Mouse (Mus musculus) left cerebral cortex, postnatal 14 days (tissue): ENCODE measurements around the gene Hpf1. TPM values are rescaled to one million over a fixed set of nuclear protein-coding genes. Genes with fewer than 3 reads are reported as not detected.
A peak's percentile ranks its signal among the peaks of the same experiment; 100 is the strongest.

Experiments
- DNase-seq, 2 experiments: peaks; one replicate each; pipeline ENCODE4 v3.0.0; 2021 to 2022; ENCODE audit warnings: low spot score in 2 of 2, mixed read lengths in 1 of 2
- intact Hi-C: fragments of 180-260 bp; cut with DNase I; formaldehyde crosslinking; loops from one replicate; pipeline ENCODE4 v1.15.1; 2025
- long read RNA-seq, 2 experiments: library from polyadenylated mRNA; stranded (forward); transcript quantifications; one replicate each; pipeline ENCODE4 v2.0.0; 2021
- total RNA-seq, 2 experiments: library from RNA; stranded (reverse); gene quantifications; 2 replicates each; pipeline ENCODE4 v1.2.3; 2021

Hpf1 gene
- total RNA-seq = 10 to 100 TPM; 43.0 to 43.9 TPM
- long read RNA-seq, experiment 1, transcript Hpf1-205 (7 exons, 1,000 nt) = minor isoform, 7 of 65 reads
- long read RNA-seq, experiment 1, transcript Hpf1-201 (8 exons, 1,191 nt) = major isoform, 46 of 65 reads
- long read RNA-seq, experiment 1, partial matches to known transcripts = 6 of 65 reads
- long read RNA-seq, experiment 1, other reads (novel, unspliced or antisense) = 6 of 65 reads
- long read RNA-seq, experiment 2, transcript Hpf1-201 (8 exons, 1,191 nt) = major isoform, 39 of 52 reads
- long read RNA-seq, experiment 2, partial matches to known transcripts = 3 of 52 reads
- long read RNA-seq, experiment 2, other reads (novel, unspliced or antisense) = 5 of 52 reads

- intact Hi-C loops = no loop called here
- peak; percentile 93 for DNase-seq
Measured at GRCm38 (mm10) chr8:60889843-60890519, at the start of gene Hpf1. Gene Hpf1, plus strand, starts transcription at chr8:60890418.

DNA sequence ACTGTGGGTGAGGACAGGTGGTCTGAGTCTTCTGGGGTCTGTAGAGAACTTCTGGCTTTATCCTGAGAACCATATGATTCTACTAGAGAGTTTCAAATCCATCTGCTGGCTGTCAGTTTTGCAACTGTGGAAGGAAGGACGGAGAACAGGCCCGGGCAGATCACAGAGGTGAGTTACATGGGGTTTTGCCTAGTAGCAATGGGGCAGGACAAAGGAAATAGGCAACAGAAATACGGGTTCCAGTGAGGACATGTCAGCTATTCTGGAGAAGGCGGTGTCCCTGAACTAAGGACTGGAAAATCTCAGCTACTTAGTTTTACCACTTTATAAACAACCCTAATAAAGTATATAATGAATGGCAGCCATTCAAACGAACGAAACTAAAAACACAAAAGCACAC lies 47.8 kb upstream of the Hpf1 start:
- DNase-seq = no peak
- intact Hi-C loops = no loop called here

DNA sequence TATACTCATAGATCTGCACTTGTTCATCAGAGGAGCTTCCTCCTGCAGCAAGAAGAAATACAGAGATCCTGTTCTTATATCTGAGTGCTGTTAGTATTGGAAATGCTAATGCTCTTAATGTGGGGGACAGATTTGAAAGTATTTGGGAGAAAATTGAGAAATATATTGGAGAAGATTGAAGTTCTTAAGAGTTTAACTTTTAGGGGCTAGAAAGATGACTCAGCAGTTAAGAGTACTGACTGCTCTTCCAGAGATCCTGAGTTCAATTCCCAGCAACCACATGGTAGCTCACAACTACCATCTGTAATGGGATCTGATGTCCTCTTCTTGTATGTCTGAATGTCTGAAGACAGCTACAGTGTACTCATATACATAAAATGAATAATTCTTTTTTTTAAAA lies 32.7 kb upstream of the Hpf1 start:
- intact Hi-C loops = no loop called here
- DNase-seq = no peak

GRCm38 (mm10) chr8:60858091-60858490 lies 32.1 kb upstream of the Hpf1 start:
- DNase-seq = no peak
- intact Hi-C loops = no loop called here

DNA sequence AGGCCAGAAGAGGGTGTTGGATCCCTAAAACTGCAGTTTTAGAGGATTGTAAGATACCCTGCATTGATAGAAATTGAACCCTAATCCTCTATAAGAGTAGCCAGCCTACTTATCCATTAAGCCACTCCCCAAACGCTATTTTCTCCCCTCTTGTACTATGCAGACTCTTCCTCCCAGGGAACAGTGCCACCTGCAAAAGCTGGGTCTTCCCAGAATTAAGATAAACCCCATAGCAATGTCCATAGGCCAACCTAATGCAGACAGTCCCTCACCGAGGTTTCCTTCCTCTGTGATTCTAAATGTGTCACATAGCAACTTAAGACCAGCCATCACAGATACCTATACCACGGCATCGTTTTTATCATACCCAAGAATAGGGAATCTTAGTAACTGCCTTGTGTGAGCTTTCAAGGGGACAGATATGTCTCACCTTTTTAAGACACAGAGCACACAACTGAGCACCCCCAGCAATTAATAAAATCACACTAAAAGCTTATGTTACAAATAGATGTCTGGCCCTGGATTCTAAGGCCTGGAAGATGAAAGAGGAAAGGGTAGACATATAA lies 31.2 kb upstream of the Hpf1 start:
- intact Hi-C loops = no loop called here
- DNase-seq = no peak

DNA sequence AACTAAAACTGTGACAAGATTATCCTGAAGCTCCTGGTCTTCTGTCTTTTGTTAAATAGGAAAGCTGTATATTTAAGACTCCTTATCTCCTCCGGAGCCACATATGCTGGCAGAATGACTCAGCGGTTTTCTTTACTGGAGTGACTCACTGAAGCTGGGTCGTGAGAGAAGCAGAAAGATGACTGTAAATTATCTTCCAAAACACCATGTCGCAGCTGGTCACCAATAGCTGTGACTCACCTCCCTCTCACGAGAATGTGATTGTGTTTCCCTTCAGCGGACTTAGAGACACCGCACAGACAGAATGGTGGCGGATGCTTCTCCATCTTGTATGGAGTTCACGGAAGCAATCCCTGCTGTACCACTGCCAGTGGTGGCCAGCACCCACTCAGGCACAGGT lies 30.6 kb upstream of the Hpf1 start:
- peak; percentile 55 to 72 for DNase-seq
- intact Hi-C loops = no loop called here

GRCm38 (mm10) chr8:60860749-60861148 lies 29.5 kb upstream of the Hpf1 start:
- no peak for DNase-seq
- intact Hi-C loops = no loop called here

DNA sequence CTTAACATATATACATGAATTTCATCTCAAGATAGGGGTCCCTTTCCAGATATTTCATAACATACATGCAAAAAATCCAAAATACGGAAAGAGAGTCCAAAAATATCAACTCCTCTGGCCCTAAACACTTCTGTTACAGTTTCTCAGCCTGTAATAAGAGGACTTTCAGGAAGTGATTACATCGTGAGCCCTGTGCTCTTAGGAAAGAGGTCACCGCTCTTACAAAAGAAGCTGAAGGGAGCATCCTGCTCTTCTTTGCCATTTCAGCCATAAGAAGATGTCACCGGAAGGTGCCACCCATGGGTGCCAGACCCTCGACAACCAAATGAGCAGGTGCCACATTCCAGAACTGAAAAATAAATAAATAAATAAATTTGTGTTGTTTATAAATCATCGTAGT lies 28.4 kb upstream of the Hpf1 start:
- DNase-seq = no peak
- intact Hi-C loops = no loop called here

DNA sequence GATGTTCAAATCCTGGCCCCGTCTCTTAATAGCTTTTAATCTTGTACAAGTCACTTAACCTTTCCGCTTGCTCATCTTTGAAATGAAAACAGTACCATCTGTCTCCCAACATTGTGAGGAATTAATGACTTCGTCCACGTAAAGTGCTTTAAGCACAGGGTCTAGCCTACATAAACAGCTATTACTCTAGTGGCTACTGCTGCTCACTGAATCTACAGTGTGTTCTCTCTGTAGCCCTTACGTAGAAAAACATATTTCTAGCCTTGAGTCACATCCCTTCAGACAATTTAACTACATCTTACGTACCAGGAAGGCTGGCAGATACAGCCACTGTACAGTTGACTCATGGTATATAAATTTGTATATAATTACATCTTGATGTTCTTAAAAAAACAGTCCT lies 25.3 kb upstream of the Hpf1 start:
- intact Hi-C loops = loop anchor here (1.0 to 5.0 kb wide), 4 partner anchors 93 to 360 kb away; partner anchors contain the start of genes Aadat and Mfap3l

DNA sequence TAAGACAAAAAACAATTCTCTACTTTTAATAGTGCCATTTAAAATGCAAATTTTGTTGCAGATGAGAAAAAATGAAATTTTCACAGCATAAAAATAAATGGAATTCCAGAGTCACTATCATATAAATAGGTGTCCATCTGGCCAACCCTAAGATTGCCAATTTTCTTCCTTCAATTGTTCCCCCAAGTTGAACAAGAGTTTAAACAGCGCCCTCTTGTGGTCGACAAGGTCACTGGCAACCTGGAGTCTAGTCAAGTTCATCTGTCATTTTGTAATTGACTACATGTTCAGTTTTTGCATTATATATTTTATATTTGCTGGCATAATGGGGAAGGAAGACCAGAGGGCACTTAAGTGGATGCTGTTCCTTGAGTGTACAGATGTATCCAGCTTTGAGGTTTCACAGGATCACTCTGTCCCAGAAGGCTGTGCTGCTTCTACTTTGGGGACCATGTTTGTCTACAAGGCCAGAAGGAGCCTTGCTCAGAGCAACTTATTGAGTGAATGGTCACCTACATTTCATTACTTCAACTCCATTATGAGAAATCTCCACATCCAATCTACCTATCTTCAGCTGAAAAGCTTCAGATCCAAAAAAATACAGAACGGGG lies 24.6 kb upstream of the Hpf1 start:
- DNase-seq = peak; percentile 82 to 84
- intact Hi-C loops = loop anchor here (1.0 to 5.0 kb wide), 4 partner anchors 93 to 361 kb away; partner anchors contain the start of genes Aadat and Mfap3l

More for the DNA sequence above, 25.3 kb upstream of the Hpf1 start:
- peak in 1 of 2 experiments; percentile 22 for DNase-seq

GRCm38 (mm10) chr8:60867468-60868115 lies 22.6 kb upstream of the Hpf1 start:
- intact Hi-C loops = loop anchor here (5.0 kb wide), 2 partner anchors 95 to 235 kb away; partner anchors contain the start of gene Mfap3l
- DNase-seq = peak; percentile 60 to 78

DNA sequence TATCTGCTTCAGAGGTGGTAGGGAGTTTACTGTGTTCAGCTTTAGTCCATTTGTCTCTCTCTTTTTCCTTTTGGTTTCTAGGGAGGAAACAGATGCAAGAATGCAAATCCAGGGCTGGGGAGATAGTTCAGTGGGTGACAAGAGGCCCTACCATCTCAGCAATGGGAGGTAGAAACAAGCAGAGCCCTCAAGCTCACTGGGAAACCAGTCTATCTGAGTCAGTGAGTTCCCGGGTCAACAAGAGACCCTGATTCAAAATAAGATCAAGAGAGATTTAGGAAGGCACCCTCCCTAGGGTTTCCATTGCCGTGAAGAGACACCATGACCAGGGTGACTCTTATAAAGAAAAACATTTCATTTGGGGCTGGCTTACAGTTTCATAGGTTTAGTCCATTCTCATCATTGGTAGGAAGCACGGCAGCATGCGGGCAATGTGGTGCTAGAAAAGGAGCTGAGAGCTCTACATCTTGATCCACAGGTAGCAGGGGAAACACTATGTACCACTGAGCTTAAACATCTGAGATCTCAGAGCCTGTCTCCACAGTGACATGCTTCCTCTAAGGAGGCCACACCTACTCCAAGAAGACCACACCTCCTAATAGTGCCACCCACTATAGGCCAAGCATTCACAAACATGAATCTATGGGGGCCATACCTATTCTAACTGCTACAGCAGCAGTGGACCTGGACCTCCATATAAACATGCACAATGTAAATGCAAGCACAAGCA lies 21.8 kb upstream of the Hpf1 start:
- intact Hi-C loops = loop anchor here (5.0 kb wide), 2 partner anchors 96 to 236 kb away; partner anchors contain the start of gene Mfap3l
- no peak for DNase-seq

- intact Hi-C loops = loop anchor here (5.0 kb wide), 2 partner anchors 97 to 237 kb away; partner anchors contain the start of gene Mfap3l
- no peak for DNase-seq
Measured at GRCm38 (mm10) chr8:60869761-60870160, 20.5 kb upstream of the Hpf1 start.

DNA sequence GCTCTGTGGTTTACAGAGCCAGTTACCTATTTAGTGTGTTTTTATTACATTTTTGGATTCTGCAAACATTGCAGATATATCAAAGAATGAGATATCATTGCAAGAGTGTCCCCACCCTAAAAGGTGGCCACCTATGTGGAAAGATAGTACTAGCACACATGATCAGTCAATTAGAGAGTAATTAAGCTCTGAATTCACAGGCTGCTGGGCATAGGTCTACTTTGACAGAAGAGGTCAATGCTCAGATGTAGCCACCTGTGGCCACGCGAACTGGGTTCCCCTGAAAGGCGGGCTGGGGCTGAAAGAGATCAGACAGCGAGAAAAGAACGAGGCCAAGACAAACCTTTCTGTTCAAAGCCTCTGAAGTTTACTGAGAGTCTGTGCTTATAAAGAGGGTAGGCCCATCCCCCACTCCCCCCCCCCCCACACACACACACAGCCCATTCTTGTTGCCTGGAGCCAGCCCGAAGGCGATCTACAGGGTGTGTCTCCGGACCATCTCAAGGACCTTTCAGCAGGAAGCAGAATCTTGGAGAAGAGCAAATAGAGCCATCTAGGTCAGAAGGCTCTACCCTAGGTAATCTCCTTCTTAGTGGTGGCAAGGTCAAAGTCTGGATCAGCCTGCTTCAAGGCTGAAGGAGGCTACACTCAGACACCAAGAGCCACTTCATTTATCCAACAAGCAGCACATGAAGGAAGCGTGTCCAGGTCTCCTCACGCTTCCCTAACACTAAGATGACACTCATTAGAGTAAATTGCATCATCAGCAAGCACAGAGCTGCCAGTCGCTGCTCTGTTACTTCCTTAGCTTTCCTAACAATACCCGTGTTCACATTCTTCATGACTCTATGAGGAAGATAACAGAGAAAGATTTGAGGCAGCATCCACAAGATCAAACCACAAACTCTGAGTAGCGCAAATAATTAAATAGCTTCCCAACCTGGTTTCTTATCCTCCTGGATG lies 19.7 kb upstream of the Hpf1 start:
- intact Hi-C loops = no loop called here
- DNase-seq = no peak

DNA sequence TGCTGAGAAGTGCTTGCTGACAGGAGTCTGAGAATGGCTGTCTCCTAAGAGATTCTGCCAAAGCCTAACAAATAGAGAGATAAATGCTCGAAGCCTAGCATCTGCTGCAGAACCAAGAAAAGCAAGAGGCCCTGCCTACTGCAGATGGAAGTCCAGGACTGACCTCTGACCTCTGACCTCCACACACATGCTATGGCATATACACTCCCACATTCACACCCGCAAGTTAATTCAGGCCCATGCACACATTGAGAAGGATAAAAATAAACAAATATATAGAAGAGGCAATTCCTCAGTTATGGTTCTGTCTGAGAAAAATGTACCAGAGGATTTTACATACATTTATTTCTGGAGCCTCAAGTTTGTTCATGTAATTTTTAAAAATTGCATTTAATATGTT lies 11.6 kb upstream of the Hpf1 start:
- intact Hi-C loops = no loop called here
- no peak for DNase-seq

DNA sequence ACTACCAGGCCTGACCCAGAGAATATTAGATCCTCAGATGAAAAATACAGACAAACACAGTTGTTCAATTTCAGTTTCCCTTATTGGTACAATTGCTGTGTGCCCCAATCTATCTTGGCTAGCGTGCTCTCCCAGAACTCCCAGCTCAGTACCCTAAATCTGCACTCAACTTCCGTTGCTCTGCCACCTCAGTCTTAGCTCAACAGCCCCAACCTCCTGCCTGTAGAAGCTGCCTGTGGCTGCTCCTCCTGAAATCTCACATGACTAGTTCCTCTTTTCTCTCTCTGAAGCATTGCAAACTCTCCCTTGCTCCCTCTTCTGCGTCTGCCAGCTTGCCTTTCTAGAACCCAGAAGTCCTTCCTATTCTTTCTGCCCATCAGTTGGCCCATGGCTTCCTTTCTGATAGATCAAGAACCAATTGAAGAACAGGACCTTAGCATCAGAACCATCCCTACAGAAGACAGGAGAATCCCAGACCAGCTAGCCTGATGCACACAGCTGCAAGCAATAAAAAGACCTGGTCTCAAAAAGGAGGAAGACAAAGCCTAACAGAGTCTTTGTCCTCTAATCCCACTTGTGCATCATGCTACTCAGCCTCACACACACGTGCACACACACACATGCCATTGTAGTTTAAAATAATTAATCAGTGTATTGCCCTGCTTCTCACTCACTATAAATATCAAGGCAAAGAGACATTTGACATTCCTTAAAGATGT lies 6.6 kb upstream of the Hpf1 start:
- no peak for DNase-seq
- intact Hi-C loops = no loop called here

DNA sequence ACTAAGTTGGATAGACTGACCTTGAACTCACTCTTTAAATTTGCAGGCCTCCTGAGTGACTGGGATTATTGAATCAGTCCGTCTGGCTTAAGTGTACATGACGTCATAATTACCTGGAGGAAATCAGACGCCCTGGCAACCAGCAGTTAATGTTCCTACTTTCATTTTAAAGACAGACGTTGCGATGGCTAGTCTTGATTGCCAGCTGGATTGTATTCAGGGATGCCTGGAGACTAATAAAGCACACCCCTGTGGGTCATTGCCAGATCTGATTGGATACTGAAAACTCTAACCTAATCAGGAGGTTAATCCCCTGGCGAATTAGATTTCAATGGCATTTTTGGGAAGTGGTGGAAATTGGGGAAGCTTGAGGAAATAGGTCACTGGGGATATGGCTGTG lies 3.5 kb upstream of the Hpf1 start:
- no peak for DNase-seq
- intact Hi-C loops = no loop called here
